Mouse (Mus musculus) CH12.LX (cell line): ENCODE data around the gene Tmem104. TPM values are rescaled to one million over a fixed set of nuclear protein-coding genes. Genes with fewer than 3 reads are reported as not detected.
A peak's percentile ranks its signal among the peaks of the same experiment; 100 is the strongest.

Experiments
- DNase-seq: peaks from one replicate; pipeline ENCODE4 v3.0.0-alpha.2; 2013; ENCODE audit errors: extremely low read depth
- H3K27ac ChIP-seq: 2 replicates; pipeline ENCODE4 v1.5.1; 2012; ENCODE audit warnings: low read depth, mild to moderate bottlenecking, control low read depth, moderate library complexity; ENCODE audit not compliant: insufficient read depth
- H3K27me3 ChIP-seq: replicated peaks from 2 replicates; pipeline ENCODE3; 2012; ENCODE audit warnings: inconsistent platforms
- H3K36me3 ChIP-seq, 2 experiments: replicated peaks in 1 of 2; 2 replicates each; pipeline versions ENCODE3 to v1.6.1; 2012; ENCODE audit warnings: inconsistent platforms in 1 of 2, low read length in 1 of 2, mild to moderate bottlenecking in 1 of 2, mixed read lengths in 1 of 2, moderate library complexity in 1 of 2; ENCODE audit not compliant: control insufficient read depth in 1 of 2, insufficient read depth in 1 of 2
- H3K4me1 ChIP-seq, 2 experiments: 2 replicates each; pipeline ENCODE4 v1.6.1; 2012; ENCODE audit warnings: inconsistent platforms in 1 of 2, moderate library complexity in 1 of 2; ENCODE audit not compliant: insufficient read depth in 2 of 2, control insufficient read depth in 1 of 2
- H3K4me2 ChIP-seq: 2 replicates; pipeline ENCODE4 v1.6.1; 2012; ENCODE audit warnings: low read depth, mild to moderate bottlenecking, control low read depth; ENCODE audit not compliant: poor library complexity, insufficient read depth, severe bottlenecking
- H3K4me3 ChIP-seq, 3 experiments: fragments of 150-350 bp in 1 of 3; sonication (generic) in 1 of 3; replicated peaks in 1 of 3; 2 replicates each; pipeline versions ENCODE3 to v1.5.1; 2011 to 2012; ENCODE audit warnings: low read depth in 2 of 3, low read length in 2 of 3, mild to moderate bottlenecking in 2 of 3, moderate library complexity in 2 of 3, control low read depth in 1 of 3, improper control_type of control experiment in 1 of 3, inconsistent platforms in 1 of 3, mixed read lengths in 1 of 3; ENCODE audit not compliant: poor library complexity in 1 of 3
- H3K79me2 ChIP-seq: replicated peaks from 2 replicates; pipeline ENCODE4 v1.6.1; 2012; ENCODE audit warnings: mild to moderate bottlenecking, moderate library complexity; ENCODE audit not compliant: control insufficient read depth, poor library complexity, insufficient read depth, severe bottlenecking; ENCODE audit errors: extremely low read depth
- H3K9ac ChIP-seq: 2 replicates; pipeline ENCODE4 v1.6.1; 2012; ENCODE audit warnings: low read depth, mild to moderate bottlenecking, control low read depth, moderate library complexity; ENCODE audit not compliant: insufficient read depth
- H3K9me3 ChIP-seq: replicated peaks from 2 replicates; pipeline ENCODE3; 2012; ENCODE audit warnings: low read length, inconsistent platforms, mixed read lengths
- BHLHE40 ChIP-seq: IDR thresholded peaks from 2 replicates; pipeline ENCODE4 v1.6.1; 2011; ENCODE audit warnings: mild to moderate bottlenecking, low read depth, low read length, improper control_type of control experiment
- CHD1 ChIP-seq: IDR thresholded peaks from 2 replicates; pipeline ENCODE4 v1.6.1; 2012; ENCODE audit warnings: low read depth, low read length, improper control_type of control experiment, inconsistent platforms
- CHD2 ChIP-seq: IDR thresholded peaks from 2 replicates; pipeline ENCODE4 v1.6.1; 2011; ENCODE audit warnings: low read length, improper control_type of control experiment
- CTCF ChIP-seq, 2 experiments: IDR thresholded peaks in 1 of 2; conservative IDR thresholded peaks in 1 of 2; 2 replicates each; pipeline ENCODE4 v1.5.1; 2011 to 2012; ENCODE audit warnings: low read depth in 2 of 2, low read length in 2 of 2, improper control_type of control experiment in 1 of 2, inconsistent platforms in 1 of 2, mild to moderate bottlenecking in 1 of 2, moderate library complexity in 1 of 2
- ELF1 ChIP-seq: IDR thresholded peaks from 2 replicates; pipeline ENCODE4 v1.6.1; 2014; ENCODE audit warnings: low read depth, mild to moderate bottlenecking, inconsistent platforms, low read length, improper control_type of control experiment
- EP300 ChIP-seq: IDR thresholded peaks from 2 replicates; pipeline ENCODE4 v1.6.1; 2011; ENCODE audit warnings: low read length, improper control_type of control experiment
- ETS1 ChIP-seq: conservative IDR thresholded peaks from 2 replicates; pipeline ENCODE4 v1.6.1; 2012; ENCODE audit warnings: low read depth, mild to moderate bottlenecking, inconsistent platforms, low read length, improper control_type of control experiment, moderate library complexity
- GABPA ChIP-seq: IDR thresholded peaks from 2 replicates; pipeline ENCODE4 v1.6.1; 2012; ENCODE audit warnings: low read depth, low read length, improper control_type of control experiment, inconsistent platforms; ENCODE audit not compliant: insufficient replicate concordance
- HCFC1 ChIP-seq: IDR thresholded peaks from 2 replicates; pipeline ENCODE4 v1.6.1; 2012; ENCODE audit warnings: low read depth, mild to moderate bottlenecking, inconsistent platforms, low read length, improper control_type of control experiment
- JUND ChIP-seq: conservative IDR thresholded peaks from 2 replicates; pipeline ENCODE4 v1.6.1; 2011; ENCODE audit warnings: low read depth, low read length, improper control_type of control experiment
- KAT2A ChIP-seq: IDR thresholded peaks from 2 replicates; pipeline ENCODE4 v1.6.1; 2012; ENCODE audit warnings: low read length, improper control_type of control experiment, inconsistent platforms; ENCODE audit not compliant: insufficient replicate concordance
- MAFK ChIP-seq: IDR thresholded peaks from 2 replicates; pipeline ENCODE4 v1.6.1; 2011; ENCODE audit warnings: low read length, improper control_type of control experiment; ENCODE audit not compliant: insufficient replicate concordance
- MAX ChIP-seq: IDR thresholded peaks from 2 replicates; pipeline ENCODE4 v1.6.1; 2011; ENCODE audit warnings: low read length, improper control_type of control experiment
- MYC ChIP-seq: IDR thresholded peaks from 2 replicates; pipeline ENCODE4 v1.6.1; 2011; ENCODE audit warnings: low read depth, mild to moderate bottlenecking, improper control_type of control experiment, low read length
- NRF1 ChIP-seq: IDR thresholded peaks from 2 replicates; pipeline ENCODE4 v1.6.1; 2014; ENCODE audit warnings: low read depth, mild to moderate bottlenecking, inconsistent platforms, low read length, improper control_type of control experiment, moderate library complexity
- PAX5 ChIP-seq: IDR thresholded peaks from 2 replicates; pipeline ENCODE4 v1.6.1; 2012; ENCODE audit warnings: low read length, inconsistent platforms, mixed read lengths
- POLR2A ChIP-seq: IDR thresholded peaks from 2 replicates; pipeline ENCODE4 v1.6.1; 2011; ENCODE audit warnings: low read depth, mild to moderate bottlenecking, improper control_type of control experiment, low read length
- RAD21 ChIP-seq: IDR thresholded peaks from 2 replicates; pipeline ENCODE4 v1.6.1; 2011; ENCODE audit warnings: low read depth, mild to moderate bottlenecking, low read length, improper control_type of control experiment, moderate library complexity
- RCOR1 ChIP-seq: conservative IDR thresholded peaks from 2 replicates; pipeline ENCODE4 v1.6.1; 2012; ENCODE audit warnings: low read depth, mild to moderate bottlenecking, inconsistent platforms, low read length, improper control_type of control experiment
- SMC3 ChIP-seq: IDR thresholded peaks from 2 replicates; pipeline ENCODE4 v1.6.1; 2011; ENCODE audit warnings: low read depth, low read length, improper control_type of control experiment
- ZKSCAN1 ChIP-seq: IDR thresholded peaks from 2 replicates; pipeline ENCODE4 v1.6.1; 2012; ENCODE audit warnings: low read depth, inconsistent platforms, low read length, improper control_type of control experiment, borderline replicate concordance
- ZNF384 ChIP-seq: IDR thresholded peaks from 2 replicates; pipeline ENCODE4 v1.6.1; 2012; ENCODE audit warnings: low read depth, low read length, improper control_type of control experiment, inconsistent platforms
- dilution Hi-C: fragments of 300-500 bp; cut with MboI; formaldehyde crosslinking; loops from 2 replicates; pipeline ENCODE4 v1.14.3; 2020; ENCODE audit warnings: low sequenced_read_pairs; ENCODE audit not compliant: extremely low pct_unique_long_range_greater_than_20kb, extremely low pct_ligation_motif_present
- in situ Hi-C: fragments of 300-500 bp; cut with MboI; formaldehyde crosslinking; loops from 3 replicates; pipeline ENCODE4 v1.14.3; 2019; ENCODE audit warnings: low sequenced_read_pairs, low pct_ligation_motif_present, low pct_unique_long_range_greater_than_20kb, mixed read lengths
- polyA plus RNA-seq: library from polyadenylated mRNA; unstranded; fragments of >175 nt; gene quantifications from 2 replicates; pipeline ENCODE4 v1.2.1, GENCODE M21; 2012; ENCODE audit warnings: low read depth; ENCODE audit not compliant: insufficient read length
- total RNA-seq, 2 experiments: library from RNA; depleted of rRNA; stranded (reverse); fragments of 300-350 nt in 1 of 2; fragments of >200 nt in 1 of 2; gene quantifications; 2 replicates each; pipeline ENCODE4 v1.2.3; 2012 to 2014

Gene Tmem104
- total and polyA plus RNA-seq, 3 experiments, result 3.5 to 16.1 (median 10.8) TPM

DNA sequence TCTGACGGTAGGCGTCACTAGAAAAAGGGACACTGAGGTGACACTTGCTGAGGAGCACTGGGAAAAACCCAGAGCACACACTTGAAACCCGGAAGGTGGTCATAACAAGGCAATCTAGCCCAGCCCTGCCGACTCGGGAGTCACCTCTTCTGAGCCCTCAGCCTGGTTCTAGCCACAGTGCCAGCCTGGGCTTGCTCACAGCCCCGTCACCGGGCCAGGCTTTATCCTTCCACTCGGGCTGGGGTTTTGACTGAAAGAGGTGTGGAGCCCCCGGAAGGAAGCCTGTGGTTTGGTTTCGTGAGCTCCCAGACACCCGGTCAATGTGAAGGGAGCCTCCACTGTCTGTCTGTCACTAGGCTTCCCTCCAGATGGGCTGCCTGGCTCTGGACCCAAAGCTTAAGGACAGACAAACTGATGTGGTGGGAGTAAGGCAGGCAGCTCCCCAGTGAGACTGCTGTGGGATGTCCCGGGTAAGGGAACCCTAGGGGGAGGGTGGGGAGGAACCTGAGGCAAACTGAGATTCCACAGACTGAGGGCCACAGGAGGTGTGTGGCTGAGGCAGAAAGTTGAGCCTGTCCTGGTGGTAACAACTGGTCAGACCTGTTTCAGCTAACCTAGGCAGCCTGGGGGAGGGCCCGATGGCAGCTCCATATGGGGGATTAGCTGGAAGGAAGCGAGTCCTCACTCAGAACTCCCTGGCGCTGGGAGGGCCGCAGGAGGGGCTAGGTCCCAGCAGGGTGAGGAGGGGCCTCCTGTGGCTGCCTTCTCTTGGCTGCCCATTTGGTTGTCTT, 13.5 kb upstream of the Tmem104 start (continued):
- TF ChIP-seq CTCF (conservative IDR thresholded peaks at IDR 0.05 in 1 of 2, IDR thresholded peaks at IDR 0.05 in 1 of 2; ENCODE audit: low read depth in 2 of 2, low read length in 2 of 2) (no peak), PAX5 (no peak), RCOR1 (no peak), MYC (no peak), ETS1 (peak; percentile 88), MAX (peak; percentile 65; the same call in 1 of the 2 replicates), NRF1 (peak; percentile 46; the same call in 1 of the 2 replicates), CHD2 (peak; percentile 44), ELF1 (peak; percentile 95), ZNF384 (no peak), GABPA (no peak), MAFK (no peak), JUND (no peak), SMC3 (no peak; the same call in 1 of the 2 replicates), RAD21 (no peak; the same call in 1 of the 2 replicates), HCFC1 (no peak; the same call in 1 of the 2 replicates), ZKSCAN1 (no peak), POLR2A (peak; percentile 67), CHD1 (peak; percentile 97)

- Histone ChIP-seq H3K4me1 (peaks cover 26 to 34% of the 10 kb centered on the region in 2 experiments), H3K9me3 (no peaks in the 10 kb centered on the region), H3K27me3 (no peaks in the 10 kb centered on the region), H3K27ac (no peak overlapping the region), H3K79me2 (0 out of 2 replicates have a peak, but pooled peaks cover 4% of the 10 kb centered on the region), H3K4me3 (no peak overlapping the region), H3K9ac (no peak overlapping the region), H3K36me3 (peaks cover 53 to 74% of the 10 kb centered on the region in 2 experiments), H3K4me2 (no peak overlapping the region)
- dilution Hi-C loops (no loop called here), in situ Hi-C loops (no loop called here)
- TF ChIP-seq KAT2A (no peak), POLR2A (no peak), PAX5 (no peak), BHLHE40 (no peak), NRF1 (no peak), EP300 (no peak), ZKSCAN1 (no peak), CTCF (conservative IDR thresholded peaks at IDR 0.05 in 1 of 2, IDR thresholded peaks at IDR 0.05 in 1 of 2; ENCODE audit: low read depth in 2 of 2, low read length in 2 of 2) (no peak), CHD1 (no peak)
- no peak for DNase-seq
Observed at GRCm38 (mm10) chr11:115176399-115177190, 10.7 kb upstream of the Tmem104 start.
